Mouse (Mus musculus) intestine, postnatal 0 days (tissue): ENCODE measurements around the gene Adamtsl4. TPM values are rescaled to one million over a fixed set of nuclear protein-coding genes. Genes with fewer than 3 reads are reported as not detected.

Source experiments
- ATAC-seq: fragments of 200-750 bp; cut with Nextera tagmentation; 2 replicates; pipeline ENCODE4 v1.8.0; 2017; ENCODE audit warnings: mild to moderate bottlenecking, moderate TSS enrichment, moderate library complexity
- H3K27ac ChIP-seq: fragments of 300-500 bp; sonication (generic); 2 replicates; pipeline ENCODE4 v1.5.1; 2014; ENCODE audit warnings: mild to moderate bottlenecking, low read depth, low read length, moderate library complexity
- H3K27me3 ChIP-seq: fragments of 300-500 bp; sonication (generic); replicated peaks from 2 replicates; pipeline ENCODE4 v1.6.1; 2014; ENCODE audit warnings: low read length, mixed read lengths; ENCODE audit not compliant: control insufficient read depth, insufficient read depth
- H3K36me3 ChIP-seq: fragments of 300-500 bp; sonication (generic); 2 replicates; pipeline ENCODE4 v1.6.1; 2014; ENCODE audit warnings: mild to moderate bottlenecking, moderate library complexity; ENCODE audit not compliant: control insufficient read depth, insufficient read depth
- H3K4me1 ChIP-seq: fragments of 300-500 bp; sonication (generic); replicated peaks from 2 replicates; pipeline ENCODE4 v1.6.1; 2014; ENCODE audit warnings: antibody characterized with exemption, low read length, mixed read lengths; ENCODE audit not compliant: control insufficient read depth, insufficient read depth
- H3K4me2 ChIP-seq: fragments of 300-500 bp; sonication (generic); replicated peaks from 2 replicates; pipeline ENCODE4 v1.6.1; 2014; ENCODE audit warnings: low read depth, mild to moderate bottlenecking, moderate library complexity
- H3K4me3 ChIP-seq: fragments of 300-500 bp; sonication (generic); 2 replicates; pipeline ENCODE4 v1.5.1; 2014; ENCODE audit warnings: low read depth, low read length
- H3K9ac ChIP-seq: fragments of 300-500 bp; sonication (generic); 2 replicates; pipeline ENCODE4 v1.6.1; 2014; ENCODE audit warnings: mild to moderate bottlenecking, low read depth, low read length
- H3K9me3 ChIP-seq: fragments of 300-500 bp; sonication (generic); 2 replicates; pipeline ENCODE4 v1.6.1; 2016; ENCODE audit warnings: mixed run types; ENCODE audit not compliant: control insufficient read depth
- CTCF ChIP-seq: sonication (generic); IDR thresholded peaks from 2 replicates; pipeline ENCODE4 v1.5.1; 2016; ENCODE audit warnings: low read depth, mild to moderate bottlenecking, control low read depth, antibody characterized with exemption, moderate library complexity
- WGBS: fragments of 180-500 bp; shearing (Covaris S2); extraction: QIAGEN DNeasy Blood & Tissue Kit; methylation state at CpG from one replicate; pipeline ENCODE4 v1.1.7; 2014; 5-methylcytosine and 5-hydroxymethylcytosine counted together
- polyA plus RNA-seq: library from polyadenylated mRNA; unstranded; fragments of >200 nt; fragmentation: Nextera tagmentation; extraction: Ambion mirVana; gene quantifications from 2 replicates; pipeline ENCODE4 v1.2.1, GENCODE M21; 2015

Adamtsl4 gene
- polyA plus RNA-seq, 1 experiment from 2014 or later = 3.8 TPM

DNA sequence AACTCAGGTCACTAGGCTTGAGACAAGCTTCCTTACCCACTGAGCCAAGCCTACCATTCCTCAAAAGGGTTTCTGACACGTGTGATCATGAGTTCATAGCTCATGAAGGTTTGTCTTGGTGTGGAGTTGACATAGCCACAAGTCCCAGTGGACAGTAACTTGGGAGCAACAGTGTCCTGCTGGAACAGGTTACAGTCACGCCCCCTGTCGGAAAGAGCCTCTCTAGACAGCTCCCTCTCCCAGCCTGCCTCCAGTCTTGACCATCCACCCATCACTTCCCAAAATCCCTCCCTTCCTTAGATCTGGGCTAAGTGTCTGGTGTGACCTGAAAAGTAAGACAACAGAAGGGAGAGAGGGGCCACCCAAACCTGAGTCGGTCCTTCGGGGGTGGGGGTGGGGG, 4.8 kb downstream of the Adamtsl4 start:
- Histone ChIP-seq H3K9ac (no peak overlapping the region), H3K4me1 (no peaks in the 10 kb centered on the region), H3K27me3 (no peaks in the 10 kb centered on the region), H3K4me3 (no peak overlapping the region), H3K9me3 (no peaks in the 10 kb centered on the region), H3K4me2 (no peak overlapping the region), H3K36me3 (no peaks in the 10 kb centered on the region; the same call in 1 of the 2 replicates), H3K27ac (no peak overlapping the region)
- TF ChIP-seq CTCF = peak; percentile 31
- ATAC-seq = no peak
- 73% methylated on average over 5 of the region's 5 CpGs for WGBS

DNA sequence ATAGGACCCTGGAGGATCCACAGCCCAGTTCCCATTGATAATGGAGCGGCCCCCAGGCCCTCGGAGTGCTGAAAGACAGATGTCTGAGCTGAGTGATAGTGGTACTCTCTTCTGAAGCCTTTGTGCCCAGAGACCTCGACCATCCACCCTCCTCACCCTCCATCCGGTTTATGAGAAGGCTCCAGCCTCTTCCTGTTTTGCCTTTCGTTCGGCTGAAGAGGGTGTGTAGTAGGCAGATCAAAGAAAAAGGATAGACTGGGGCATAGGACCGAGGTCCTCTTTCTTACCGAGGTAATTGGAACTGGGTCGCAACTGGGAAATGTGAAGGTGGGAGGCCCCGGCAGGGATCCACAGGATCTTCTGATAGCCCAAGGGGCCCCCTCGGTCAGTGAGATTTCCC, 6.4 kb downstream of the Adamtsl4 start:
- Histone ChIP-seq H3K27ac (no peak overlapping the region), H3K4me2 (no peak overlapping the region), H3K36me3 (peaks cover 6% of the 10 kb centered on the region; the same call in 1 of the 2 replicates), H3K9ac (no peak overlapping the region), H3K4me1 (no peaks in the 10 kb centered on the region), H3K27me3 (no peaks in the 10 kb centered on the region), H3K4me3 (no peak overlapping the region), H3K9me3 (no peaks in the 10 kb centered on the region)
- WGBS = 46% methylated on average over 11 of the region's 11 CpGs
- TF ChIP-seq CTCF = no peak
- no peak for ATAC-seq

DNA sequence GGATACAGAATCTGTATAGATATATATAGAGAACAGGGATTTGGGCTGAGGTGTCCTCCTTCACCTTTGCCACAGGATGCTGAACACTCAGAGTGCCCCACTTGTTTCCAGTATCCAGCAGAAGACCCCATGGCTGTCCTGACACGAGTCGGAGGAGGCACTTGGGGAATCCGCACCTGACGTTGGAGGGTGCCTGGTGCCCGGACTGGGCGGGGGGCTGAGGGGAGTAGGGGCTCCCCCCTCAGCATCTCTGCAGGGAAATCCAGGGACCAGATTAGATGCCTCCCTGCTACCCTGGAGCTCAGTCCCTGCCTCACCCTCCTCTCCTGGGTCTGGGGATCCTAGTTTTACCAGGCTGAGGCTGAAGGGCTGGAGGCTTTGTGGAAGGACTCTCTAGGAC, 7.0 kb downstream of the Adamtsl4 start:
- Histone ChIP-seq H3K27ac (no peak overlapping the region), H3K27me3 (no peaks in the 10 kb centered on the region), H3K4me3 (no peak overlapping the region), H3K9me3 (no peaks in the 10 kb centered on the region), H3K36me3 (peaks cover 6% of the 10 kb centered on the region; the same call in 1 of the 2 replicates), H3K4me2 (no peak overlapping the region), H3K9ac (no peak overlapping the region), H3K4me1 (peaks cover 1% of the 10 kb centered on the region; the same call in 1 of the 2 replicates)
- TF ChIP-seq CTCF = no peak
- WGBS = 88% methylated on average over 6 of the region's 6 CpGs
- no peak for ATAC-seq

DNA sequence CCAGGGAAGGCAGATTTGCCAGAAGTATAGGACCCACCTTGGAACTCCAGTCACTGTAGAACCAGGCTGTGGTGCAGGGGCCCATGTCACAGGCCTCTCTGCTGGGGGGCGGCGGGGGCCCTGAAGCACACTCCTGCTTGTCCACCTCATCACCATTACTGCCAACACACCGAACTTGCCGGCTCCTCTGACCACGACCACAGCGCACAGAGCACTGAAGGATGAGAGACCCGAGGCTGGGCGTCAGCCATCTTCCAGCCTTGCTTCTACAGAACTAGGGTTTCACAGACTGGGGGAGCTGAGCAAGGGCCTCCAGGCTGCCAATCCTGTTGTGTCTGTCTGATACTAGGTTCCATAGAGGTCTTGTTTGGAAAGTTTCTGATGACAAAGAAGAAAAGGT, 8.2 kb downstream of the Adamtsl4 start:
- Histone ChIP-seq H3K9me3 (no peaks in the 10 kb centered on the region), H3K4me3 (no peak overlapping the region), H3K36me3 (peaks cover 6% of the 10 kb centered on the region; the same call in 1 of the 2 replicates), H3K4me2 (no peak overlapping the region), H3K9ac (no peak overlapping the region), H3K27ac (no peak overlapping the region), H3K4me1 (peaks cover 8% of the 10 kb centered on the region; the same call in 1 of the 2 replicates), H3K27me3 (no peaks in the 10 kb centered on the region)
- ATAC-seq = no peak
- no peak for TF ChIP-seq CTCF
- 92% methylated on average over 8 of the region's 8 CpGs for WGBS

DNA sequence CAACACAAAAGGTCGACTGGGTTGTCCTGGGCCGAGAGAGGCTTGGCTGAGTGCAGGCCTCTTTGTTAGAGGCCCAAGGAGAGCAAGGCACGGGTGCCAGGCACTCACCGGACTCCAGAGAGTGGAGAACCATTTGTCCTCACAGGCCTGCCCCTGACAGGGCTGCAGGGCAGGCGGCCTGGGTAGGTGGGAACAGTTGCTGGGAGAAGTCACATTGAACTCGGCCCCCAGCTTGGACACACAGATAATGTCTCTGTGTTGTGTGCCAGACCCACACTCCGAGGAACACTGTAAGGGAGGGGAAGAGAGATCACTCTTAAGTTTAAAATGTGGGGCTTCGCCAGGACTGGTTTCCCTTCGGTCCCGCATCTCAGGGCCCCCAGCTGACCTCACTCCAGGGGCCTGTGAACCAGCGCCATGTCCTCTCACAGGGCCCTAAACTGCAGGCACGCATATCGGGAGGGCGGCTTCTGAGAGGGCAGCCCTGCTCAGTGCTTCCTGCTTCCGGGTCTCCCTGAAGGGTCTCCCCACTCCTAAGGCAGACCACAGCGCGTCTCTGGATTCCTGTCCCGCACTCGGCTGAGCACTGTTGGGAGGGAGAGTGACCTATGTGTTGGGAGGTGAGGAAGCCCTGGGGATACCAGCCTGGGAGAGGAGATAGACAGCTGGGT, 10.2 kb downstream of the Adamtsl4 start:
- Histone ChIP-seq H3K9me3 (no peaks in the 10 kb centered on the region), H3K27me3 (no peaks in the 10 kb centered on the region), H3K27ac (no peak overlapping the region), H3K4me3 (no peak overlapping the region), H3K4me2 (no peak overlapping the region), H3K36me3 (peaks cover 6% of the 10 kb centered on the region; the same call in 1 of the 2 replicates), H3K4me1 (peaks cover 23% of the 10 kb centered on the region), H3K9ac (no peak overlapping the region)
- no peak for ATAC-seq
- no peak for TF ChIP-seq CTCF
- 88% methylated on average over 19 of the region's 19 CpGs for WGBS

DNA sequence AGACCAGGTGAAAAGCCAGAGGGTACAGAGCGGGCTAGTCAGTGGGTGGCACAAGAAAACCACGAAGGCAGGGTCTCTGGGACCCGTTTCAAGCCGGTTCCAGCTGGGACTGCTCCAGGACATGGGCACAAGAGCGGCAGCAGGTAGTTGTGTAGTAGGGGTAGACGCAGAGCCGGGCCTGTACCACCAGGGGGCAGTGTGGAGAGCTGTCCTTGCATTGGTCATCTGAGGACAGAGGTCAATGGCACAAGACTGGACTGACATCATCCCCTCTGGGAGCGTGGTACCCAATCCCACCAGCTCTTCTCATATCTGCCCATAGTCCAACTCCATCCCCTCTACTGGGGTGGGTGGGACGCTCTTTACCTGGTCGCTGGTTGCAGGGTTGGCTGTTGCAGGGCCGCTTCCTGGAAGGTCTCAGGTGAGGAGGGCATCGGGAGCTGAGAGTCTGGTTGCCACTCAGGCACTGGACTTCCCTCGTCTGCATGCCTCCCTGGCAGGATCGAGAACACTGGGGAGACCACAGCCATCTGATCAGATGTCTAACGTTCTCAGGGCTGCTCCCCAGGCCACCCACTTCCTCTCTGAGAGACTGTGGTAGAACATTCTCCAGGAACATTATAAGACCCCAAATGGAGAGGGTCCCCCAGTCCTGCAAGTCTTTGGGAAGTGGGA, 10.8 kb downstream of the Adamtsl4 start:
- no peak overlapping the region for H3K4me2 ChIP-seq
- H3K4me3 ChIP-seq = no peak overlapping the region
- ATAC-seq = no peak
- no peaks in the 10 kb centered on the region for H3K9me3 ChIP-seq
- H3K27ac ChIP-seq = peak overlapping the region; percentile 96
- H3K9ac ChIP-seq = no peak overlapping the region
- peaks cover 29% of the 10 kb centered on the region for H3K4me1 ChIP-seq
- TF ChIP-seq CTCF = peak; percentile 95
- no peaks in the 10 kb centered on the region for H3K27me3 ChIP-seq
- WGBS = 71% methylated on average over 15 of the region's 15 CpGs
- H3K36me3 ChIP-seq = peaks cover 6% of the 10 kb centered on the region; the same call in 1 of the 2 replicates
